Mouse (Mus musculus): ENCODE measurements around the gene Hps3.
"Not testable (repeated sequence)": the region's sequence is repeated elsewhere in the genome, so short reads cannot be mapped to it uniquely, and the experiment has no call there.

Gene Hps3

GRCm38 (mm10) chr3:19949401-19949800 is 85.7 kb downstream of the Hps3 start:
- not testable (repeated sequence) for DNase-seq (ENCODE audit: low read depth, low spot score)

DNA sequence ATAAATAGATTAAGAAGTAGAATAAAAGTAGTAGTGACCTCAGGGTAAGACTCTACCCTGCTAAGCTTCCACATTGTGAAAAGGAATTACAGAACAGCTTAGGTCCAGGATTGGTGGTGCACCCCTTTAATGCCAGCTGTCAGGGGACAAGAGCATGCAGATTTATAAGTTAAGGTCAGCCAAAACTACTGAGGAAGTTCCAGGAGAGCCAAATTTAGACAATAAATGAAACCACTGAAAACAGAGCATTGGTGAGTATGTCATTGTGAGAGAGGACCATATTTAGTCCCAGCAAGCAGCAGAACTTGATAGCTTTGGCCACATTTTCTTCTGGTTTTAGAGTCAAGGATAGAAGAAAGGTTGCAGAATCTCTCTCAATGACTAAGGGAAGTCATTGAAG is 86.6 kb downstream of the Hps3 start:
- DNase-seq (ENCODE audit: low read depth, low spot score) = no peak
